Mouse (Mus musculus) hindbrain, embryonic 12.5 days (tissue): ENCODE data around the gene Dnal4. TPM values are rescaled to one million over a fixed set of nuclear protein-coding genes. Genes with fewer than 3 reads are reported as not detected.
A peak's percentile ranks its signal among the peaks of the same experiment; 100 is the strongest.
"Not testable (repeated sequence)": the region's sequence is repeated elsewhere in the genome, so short reads cannot be mapped to it uniquely, and the experiment has no call there.

Experiments
- ATAC-seq: fragments of 200-750 bp; cut with Nextera tagmentation; 2 replicates; pipeline ENCODE4 v1.8.0; 2017; ENCODE audit warnings: moderate TSS enrichment; ENCODE audit not compliant: low FRiP score
- H3K27ac ChIP-seq: fragments of 300-500 bp; sonication (generic); 2 replicates; pipeline ENCODE4 v1.5.1; 2016; ENCODE audit warnings: mild to moderate bottlenecking
- H3K27me3 ChIP-seq: fragments of 300-500 bp; sonication (generic); 2 replicates; pipeline ENCODE4 v1.6.1; 2016; ENCODE audit warnings: mild to moderate bottlenecking
- H3K36me3 ChIP-seq: fragments of 300-500 bp; sonication (generic); 2 replicates; pipeline ENCODE4 v1.6.1; 2016; ENCODE audit warnings: mild to moderate bottlenecking
- H3K4me1 ChIP-seq: fragments of 300-500 bp; sonication (generic); 2 replicates; pipeline ENCODE4 v1.6.1; 2016
- H3K4me2 ChIP-seq: fragments of 300-500 bp; sonication (generic); replicated peaks from 2 replicates; pipeline ENCODE4 v1.6.1; 2016; ENCODE audit warnings: mild to moderate bottlenecking
- H3K4me3 ChIP-seq: fragments of 300-500 bp; sonication (generic); 2 replicates; pipeline ENCODE4 v1.5.1; 2016; ENCODE audit warnings: mild to moderate bottlenecking
- H3K9ac ChIP-seq: fragments of 300-500 bp; sonication (generic); 2 replicates; pipeline ENCODE4 v1.6.1; 2016; ENCODE audit warnings: mild to moderate bottlenecking, moderate library complexity
- H3K9me3 ChIP-seq: fragments of 300-500 bp; sonication (generic); replicated peaks from 2 replicates; pipeline ENCODE4 v1.6.1; 2016; ENCODE audit warnings: mild to moderate bottlenecking
- WGBS: fragments of 180-500 bp; shearing (Covaris S2); methylation state at CpG from one replicate; pipeline ENCODE4 v1.1.7; 2016; 5-methylcytosine and 5-hydroxymethylcytosine counted together
- polyA plus RNA-seq: library from polyadenylated mRNA; unstranded; fragments of >200 nt; fragmentation: Nextera tagmentation; extraction: Ambion mirVana; gene quantifications from 2 replicates; pipeline ENCODE4 v1.2.1, GENCODE M21; 2016

Dnal4 gene
- 76.8 and 78.1 TPM in 2 replicates for polyA plus RNA-seq

- ATAC-seq: no peak
- Histone ChIP-seq H3K27me3 (no peaks in the 10 kb centered on the region), H3K4me2 (no peak within 1 kb of the TSS), H3K9ac (no peak within 1 kb of the TSS), H3K36me3 (no peaks in the 10 kb centered on the region), H3K4me1 (peaks cover 17% of the 10 kb centered on the region), H3K9me3 (no peaks in the 10 kb centered on the region), H3K27ac (no peak within 1 kb of the TSS), H3K4me3 (no peak within 1 kb of the TSS)
Measured at GRCm38 (mm10) chr15:79777749-79778148, at the start of gene Dnal4. Gene Dnal4 (minus strand): TSS chr15:79777849.

GRCm38 (mm10) chr15:79827061-79827777, 49.6 kb upstream of the Dnal4 start:
- Histone ChIP-seq H3K27ac (no peak overlapping the region), H3K36me3 (peaks cover 49% of the 10 kb centered on the region), H3K4me2 (no peak overlapping the region), H3K9me3 (no peaks in the 10 kb centered on the region), H3K4me3 (no peak overlapping the region), H3K9ac (peak overlapping the region; percentile 18; the same call in 1 of the 2 replicates), H3K27me3 (no peaks in the 10 kb centered on the region), H3K4me1 (peaks cover 75% of the 10 kb centered on the region)
- WGBS: 89% methylated on average over 14 of the region's 14 CpGs
- ATAC-seq: no peak

GRCm38 (mm10) chr15:79826221-79826935, 48.7 kb upstream of the Dnal4 start:
- no peaks in the 10 kb centered on the region for H3K9me3 ChIP-seq
- H3K36me3 ChIP-seq: peaks cover 44% of the 10 kb centered on the region
- no peak for ATAC-seq
- 89% methylated on average over 9 of the region's 9 CpGs for WGBS
- no peak overlapping the region for H3K9ac ChIP-seq
- no peak overlapping the region for H3K27ac ChIP-seq
- no peak overlapping the region for H3K4me3 ChIP-seq
- H3K4me1 ChIP-seq: peaks cover 68% of the 10 kb centered on the region
- no peak overlapping the region for H3K4me2 ChIP-seq
- no peaks in the 10 kb centered on the region for H3K27me3 ChIP-seq

- no peaks in the 10 kb centered on the region for H3K27me3 ChIP-seq
- no peak overlapping the region for H3K4me3 ChIP-seq
- no peak overlapping the region for H3K27ac ChIP-seq
- 59% methylated on average over 14 of the region's 14 CpGs for WGBS
- no peak; the same call in 1 of the 2 replicates for ATAC-seq
- H3K36me3 ChIP-seq: peaks cover 41% of the 10 kb centered on the region
- no peak overlapping the region for H3K4me2 ChIP-seq
- peaks cover 60% of the 10 kb centered on the region for H3K4me1 ChIP-seq
- H3K9ac ChIP-seq: no peak overlapping the region
- no peaks in the 10 kb centered on the region for H3K9me3 ChIP-seq
Measured at GRCm38 (mm10) chr15:79825146-79825825, 47.6 kb upstream of the Dnal4 start.

GRCm38 (mm10) chr15:79823588-79824280, 46.1 kb upstream of the Dnal4 start:
- no peaks in the 10 kb centered on the region for H3K9me3 ChIP-seq
- no peak overlapping the region for H3K9ac ChIP-seq
- no peak overlapping the region for H3K4me2 ChIP-seq
- peaks cover 40% of the 10 kb centered on the region for H3K36me3 ChIP-seq
- peaks cover 45% of the 10 kb centered on the region for H3K4me1 ChIP-seq
- H3K4me3 ChIP-seq: no peak overlapping the region
- no peaks in the 10 kb centered on the region for H3K27me3 ChIP-seq
- no peak for ATAC-seq
- no peak overlapping the region for H3K27ac ChIP-seq
- 72% methylated on average over 19 of the region's 19 CpGs for WGBS

- no peak for ATAC-seq
- Histone ChIP-seq H3K9ac (no peak overlapping the region), H3K4me1 (peaks cover 33% of the 10 kb centered on the region), H3K36me3 (peaks cover 27% of the 10 kb centered on the region), H3K9me3 (no peaks in the 10 kb centered on the region), H3K27me3 (no peaks in the 10 kb centered on the region), H3K27ac (peak overlapping the region; percentile 30; the same call in 1 of the 2 replicates), H3K4me3 (no peak overlapping the region), H3K4me2 (no peak overlapping the region)
- 66% methylated on average over 13 of the region's 13 CpGs for WGBS
Measured at GRCm38 (mm10) chr15:79822265-79823199, 44.9 kb upstream of the Dnal4 start.

GRCm38 (mm10) chr15:79818325-79818724, 40.7 kb upstream of the Dnal4 start:
- H3K9ac ChIP-seq: no peak overlapping the region
- no peak overlapping the region for H3K27ac ChIP-seq
- no peak overlapping the region for H3K4me2 ChIP-seq
- ATAC-seq: no peak
- H3K4me3 ChIP-seq: no peak overlapping the region
- WGBS: 82% methylated on average over 4 of the region's 4 CpGs
- no peaks in the 10 kb centered on the region for H3K9me3 ChIP-seq
- H3K4me1 ChIP-seq: peaks cover 6% of the 10 kb centered on the region; the same call in 1 of the 2 replicates
- peaks cover 10% of the 10 kb centered on the region for H3K36me3 ChIP-seq
- no peaks in the 10 kb centered on the region for H3K27me3 ChIP-seq

- no peak for ATAC-seq
- H3K27ac ChIP-seq: no peak overlapping the region
- H3K9ac ChIP-seq: no peak overlapping the region
- no peak overlapping the region for H3K4me3 ChIP-seq
- H3K9me3 ChIP-seq: no peaks in the 10 kb centered on the region
- no peak overlapping the region for H3K4me2 ChIP-seq
- H3K4me1 ChIP-seq: no peaks in the 10 kb centered on the region
- H3K36me3 ChIP-seq: no peaks in the 10 kb centered on the region
- 0 out of 2 replicates have a peak, but pooled peaks cover 4% of the 10 kb centered on the region for H3K27me3 ChIP-seq
- 44% methylated on average over 8 of the region's 8 CpGs for WGBS
Measured at GRCm38 (mm10) chr15:79813666-79814258, 36.1 kb upstream of the Dnal4 start.

GRCm38 (mm10) chr15:79812840-79813239, 35.2 kb upstream of the Dnal4 start:
- H3K9me3 ChIP-seq, H3K27ac ChIP-seq, H3K4me3 ChIP-seq, H3K4me2 ChIP-seq, H3K4me1 ChIP-seq, H3K36me3 ChIP-seq, ATAC-seq, H3K9ac ChIP-seq, H3K27me3 ChIP-seq: not testable (repeated sequence)
- 77% methylated on average over 2 of the region's 2 CpGs for WGBS

- 72% methylated on average over 4 of the region's 4 CpGs for WGBS
- Histone ChIP-seq H3K9me3 (no peaks in the 10 kb centered on the region), H3K4me3 (no peak overlapping the region), H3K36me3 (no peaks in the 10 kb centered on the region), H3K27me3 (peaks cover 25% of the 10 kb centered on the region), H3K9ac (no peak overlapping the region), H3K27ac (no peak overlapping the region), H3K4me2 (no peak overlapping the region), H3K4me1 (no peaks in the 10 kb centered on the region)
- no peak for ATAC-seq
Measured at GRCm38 (mm10) chr15:79810997-79811396, 33.3 kb upstream of the Dnal4 start.

GRCm38 (mm10) chr15:79810061-79810460, 32.4 kb upstream of the Dnal4 start:
- Histone ChIP-seq H3K9ac (no peak overlapping the region), H3K4me2 (no peak overlapping the region), H3K4me1 (peaks cover 2% of the 10 kb centered on the region), H3K4me3 (no peak overlapping the region), H3K36me3 (no peaks in the 10 kb centered on the region), H3K9me3 (no peaks in the 10 kb centered on the region), H3K27me3 (peaks cover 34% of the 10 kb centered on the region), H3K27ac (no peak overlapping the region)
- 71% methylated on average over 3 of the region's 3 CpGs for WGBS
- ATAC-seq: no peak
